Mouse (Mus musculus) heart, postnatal 14 days (tissue): ENCODE results near the gene Tmem254b. TPM values are rescaled to one million over a fixed set of nuclear protein-coding genes. Genes with fewer than 3 reads are reported as not detected.
"Not testable (repeated sequence)": the region's sequence is repeated elsewhere in the genome, so short reads cannot be mapped to it uniquely, and the experiment has no call there.

ENCODE experiments used
- DNase-seq, 2 experiments: peaks; one replicate each; pipeline ENCODE4 v3.0.0; 2021 to 2022
- intact Hi-C: fragments of 180-260 bp; cut with DNase I; formaldehyde crosslinking; loops from one replicate; pipeline ENCODE4 v1.15.1; 2025
- long read RNA-seq, 2 experiments: library from polyadenylated mRNA; stranded (forward); transcript quantifications; one replicate each; pipeline ENCODE4 v2.0.0; 2021
- total RNA-seq, 2 experiments: library from RNA; stranded (reverse); gene quantifications; 2 replicates each; pipeline ENCODE4 v1.2.3; 2021

Tmem254b gene
- total RNA-seq = 1 to 10 TPM; 3.9 to 5.9 TPM
- long read RNA-seq, experiment 1, transcript Tmem254b-201 (4 exons, 1,447 nt) = major isoform, 10 of 10 reads
- long read RNA-seq, experiment 1, partial matches to known transcripts = 0 of 10 reads
- long read RNA-seq, experiment 1, other reads (novel, unspliced or antisense) = 0 of 10 reads
- long read RNA-seq, experiment 2, partial matches to known transcripts = 0 of 3 reads
- long read RNA-seq, experiment 2, other reads (novel, unspliced or antisense) = 0 of 3 reads

- DNase-seq, intact Hi-C loops: not testable (repeated sequence)
Measured at GRCm38 (mm10) chr14:26206926-26207247, at the start of gene Tmem254b. Gene Tmem254b (minus strand): TSS chr14:26207041.

- DNase-seq, intact Hi-C loops: not testable (repeated sequence)
Measured at GRCm38 (mm10) chr14:26237183-26237582, 30.3 kb upstream of the Tmem254b start.

- DNase-seq, intact Hi-C loops: not testable (repeated sequence)
Measured at GRCm38 (mm10) chr14:26216233-26217000, 9.6 kb upstream of the Tmem254b start.

- DNase-seq, intact Hi-C loops: not testable (repeated sequence)
Measured at GRCm38 (mm10) chr14:26206197-26206925, 480 bp downstream of the Tmem254b start.

- DNase-seq, intact Hi-C loops: not testable (repeated sequence)
Measured at GRCm38 (mm10) chr14:26197851-26198250, 9.0 kb downstream of the Tmem254b start.

- DNase-seq, intact Hi-C loops: not testable (repeated sequence)
Measured at GRCm38 (mm10) chr14:26188361-26188760, 18.5 kb downstream of the Tmem254b start.

- DNase-seq, intact Hi-C loops: not testable (repeated sequence)
Measured at GRCm38 (mm10) chr14:26186638-26187037, 20.2 kb downstream of the Tmem254b start.

GRCm38 (mm10) chr14:26182380-26182779 is 24.5 kb downstream of the Tmem254b start, which contains the start of gene Plac9b:
Gene Plac9b (minus strand): TSS chr14:26182480.
- DNase-seq, intact Hi-C loops: not testable (repeated sequence)

GRCm38 (mm10) chr14:26181660-26182059 is 25.2 kb downstream of the Tmem254b start:
- intact Hi-C loops = not testable (repeated sequence)

GRCm38 (mm10) chr14:26175028-26175427 is 31.8 kb downstream of the Tmem254b start:
- intact Hi-C loops, DNase-seq: not testable (repeated sequence)

More at GRCm38 (mm10) chr14:26181660-26182059, 25.2 kb downstream of the Tmem254b start:
- DNase-seq = not testable (repeated sequence)

- DNase-seq, intact Hi-C loops: not testable (repeated sequence)
Measured at GRCm38 (mm10) chr14:26173955-26174354, 32.9 kb downstream of the Tmem254b start.

GRCm38 (mm10) chr14:26165266-26165665 is 41.6 kb downstream of the Tmem254b start:
- intact Hi-C loops, DNase-seq: not testable (repeated sequence)

- DNase-seq, intact Hi-C loops: not testable (repeated sequence)
Measured at GRCm38 (mm10) chr14:26162423-26162822, 44.4 kb downstream of the Tmem254b start.

- DNase-seq, intact Hi-C loops: not testable (repeated sequence)
Measured at GRCm38 (mm10) chr14:26161156-26161555, 45.7 kb downstream of the Tmem254b start.

GRCm38 (mm10) chr14:26156032-26156431 is 50.8 kb downstream of the Tmem254b start:
- intact Hi-C loops, DNase-seq: not testable (repeated sequence)

Other genes starting within 250 kb of the Tmem254b start
- gene Duxbl1, start 228.5 kb downstream of the Tmem254b start, total RNA-seq = under 1 TPM in 1 of 2 experiments, not detected in 1; 0.39 TPM
- 10 to 100 TPM; 21.2 to 24.0 TPM for gene Gm9780, start 164.3 kb downstream of the Tmem254b start, total RNA-seq
- gene Tmem254c, start 139.7 kb downstream of the Tmem254b start, total RNA-seq = 10 to 100 TPM; 10.1 to 16.1 TPM
- gene Cphx2, start 125.5 kb downstream of the Tmem254b start, total RNA-seq = not detected
- gene Cphx3, start 124.7 kb downstream of the Tmem254b start, total RNA-seq = not detected
- under 1 TPM; 0.17 to 0.74 TPM for gene Duxbl2, start 88.7 kb downstream of the Tmem254b start, total RNA-seq
- 10 to 100 TPM; 50.7 to 53.6 TPM for gene Plac9b, start 24.6 kb downstream of the Tmem254b start, total RNA-seq
- gene Duxbl3, start 50.9 kb upstream of the Tmem254b start, total RNA-seq = under 1 TPM in 1 of 2 experiments, not detected in 1; 0.17 TPM